Mouse (Mus musculus) thymus, postnatal 0 days (tissue): ENCODE results near the gene Trim62. TPM values are rescaled to one million over a fixed set of nuclear protein-coding genes. Genes with fewer than 3 reads are reported as not detected.

Experiments used
- DNase-seq: peaks from one replicate; pipeline ENCODE4 v3.0.0-alpha.2; 2015; ENCODE audit warnings: low spot score
- polyA plus RNA-seq: library from polyadenylated mRNA; unstranded; fragments of >200 nt; fragmentation: Nextera tagmentation; extraction: Ambion mirVana; gene quantifications from 2 replicates; pipeline ENCODE4 v1.2.1, GENCODE M21; 2015

The Trim62 gene
- polyA plus RNA-seq, 1 experiment from 2014 or later: 1.0 TPM

DNA sequence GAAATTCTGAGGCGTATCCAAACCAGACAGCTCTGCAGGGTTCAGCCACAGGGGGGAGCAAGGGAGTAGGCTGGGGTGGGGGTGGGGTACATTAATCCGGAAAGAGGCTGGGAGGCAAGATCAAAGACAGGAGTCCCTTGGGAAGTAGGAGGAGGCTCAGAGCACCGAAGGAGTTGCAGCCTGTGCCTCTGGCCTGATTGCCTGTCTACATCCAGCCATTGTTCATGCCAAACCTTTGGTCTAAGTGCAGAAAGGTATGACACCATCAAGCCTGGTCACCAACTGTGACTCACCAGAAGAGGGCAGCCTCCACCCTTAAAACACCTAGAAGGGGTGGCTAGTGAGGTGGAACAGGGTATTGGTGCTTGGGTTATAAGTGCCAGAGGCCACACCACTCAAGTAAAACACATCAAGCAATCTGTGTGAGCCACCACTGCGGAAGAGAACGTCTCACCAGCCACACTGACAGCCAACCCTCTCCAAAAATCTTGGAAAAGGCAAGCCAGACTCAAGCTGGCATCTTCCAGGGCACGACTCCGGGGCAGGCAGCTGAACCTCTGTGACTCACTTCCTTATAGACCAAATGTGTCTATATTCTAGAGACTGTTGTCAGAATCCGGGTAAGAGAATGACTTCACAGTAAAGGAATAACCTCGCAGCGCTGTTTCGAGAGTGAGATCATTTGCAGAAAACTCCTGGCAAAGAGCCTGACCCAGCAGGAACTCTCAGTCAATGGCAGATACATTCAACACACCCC is 74.0 kb downstream of the Trim62 start:
- peak; percentile 67 for DNase-seq

DNA sequence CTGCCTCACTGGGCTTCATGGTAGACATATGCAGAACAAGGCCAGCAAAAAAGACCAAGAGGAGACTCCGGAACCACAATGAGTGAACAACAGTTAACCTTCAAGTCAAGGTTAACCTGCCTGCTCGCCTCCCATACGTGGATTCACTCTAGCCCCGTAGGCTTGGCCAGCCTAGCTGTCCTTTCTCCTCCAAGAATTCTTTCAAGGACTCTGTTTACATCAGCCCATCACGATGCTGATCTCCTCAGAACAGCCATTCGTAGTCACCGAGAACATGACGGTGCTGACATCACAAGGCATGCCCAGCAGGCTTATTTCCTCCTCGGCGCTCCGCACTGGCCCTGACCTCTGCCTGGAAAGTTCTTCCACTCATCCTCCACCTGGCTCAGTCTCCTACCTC is 74.8 kb downstream of the Trim62 start:
- no peak for DNase-seq

DNA sequence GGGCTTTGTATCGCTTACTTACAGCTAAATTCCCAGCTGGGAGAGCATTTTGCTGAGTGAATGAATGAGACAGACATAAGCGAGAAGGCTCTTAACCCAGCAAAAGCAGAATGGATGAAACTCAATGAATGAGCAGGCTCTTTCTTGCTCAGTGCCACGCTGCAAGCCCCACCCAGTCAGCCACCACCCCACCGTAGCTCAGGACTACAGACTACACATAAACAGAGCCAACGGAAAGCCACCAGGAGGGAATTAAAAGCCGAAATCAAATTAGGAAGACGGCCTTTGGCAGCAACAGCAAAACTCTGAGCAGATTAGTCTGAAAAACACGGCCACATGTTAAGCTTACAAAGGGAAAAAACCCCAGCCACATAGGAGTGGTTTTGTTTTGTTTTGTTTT is 75.5 kb downstream of the Trim62 start:
- no peak for DNase-seq

DNA sequence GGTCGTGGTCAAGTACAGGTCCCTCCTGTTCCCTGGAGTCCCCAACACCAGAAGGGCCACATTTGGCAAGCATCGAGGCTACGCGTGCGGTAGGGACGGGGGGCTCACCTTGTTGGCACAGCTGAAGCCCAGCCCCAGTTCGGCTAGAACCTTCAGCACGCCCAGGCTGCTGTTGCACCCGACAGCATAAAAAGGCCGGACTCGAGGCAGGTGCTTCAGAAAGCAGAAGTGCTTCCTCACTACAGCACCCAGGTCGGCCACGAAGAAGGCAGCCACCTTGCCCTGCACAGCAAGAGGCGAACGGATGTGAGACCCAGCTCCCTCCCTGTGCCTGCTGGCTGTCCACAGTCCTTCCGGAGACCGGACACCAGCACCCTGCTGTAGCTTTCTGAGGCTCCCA is 76.3 kb downstream of the Trim62 start:
- no peak for DNase-seq

Other genes with a start within 250 kb of the Trim62 start
- gene Phc2, start 228.9 kb upstream of the Trim62 start, polyA plus RNA-seq: 42.9 and 44.9 TPM in 2 replicates
- gene A3galt2, start 128.2 kb upstream of the Trim62 start, polyA plus RNA-seq: 0.04 and 0.12 TPM in 2 replicates
- 23.6 and 25.8 TPM in 2 replicates for gene Zfp362, start 77.5 kb upstream of the Trim62 start, polyA plus RNA-seq
- gene Azin2, start 78.9 kb downstream of the Trim62 start, polyA plus RNA-seq: 7.1 and 9.2 TPM in 2 replicates
- gene Ak2, start 108.4 kb downstream of the Trim62 start, polyA plus RNA-seq: 208 and 209 TPM in 2 replicates
- gene Rnf19b, start 174.7 kb downstream of the Trim62 start, polyA plus RNA-seq: 9.4 and 11.0 TPM in 2 replicates
- 2.0 and 2.2 TPM in 2 replicates for gene Tmem54, start 222.0 kb downstream of the Trim62 start, polyA plus RNA-seq
- 0.29 and 0.31 TPM in 2 replicates for gene Hpca, start 238.5 kb downstream of the Trim62 start, polyA plus RNA-seq